Mouse (Mus musculus) midbrain, embryonic 12.5 days (tissue): ENCODE results near the gene Eif4g3. TPM values are rescaled to one million over a fixed set of nuclear protein-coding genes. Genes with fewer than 3 reads are reported as not detected.

ENCODE experiments used
- ATAC-seq: fragments of 200-750 bp; cut with Nextera tagmentation; 2 replicates; pipeline ENCODE4 v1.8.0; 2017; ENCODE audit warnings: low read depth, moderate TSS enrichment, moderate library complexity; ENCODE audit not compliant: low FRiP score
- H3K27ac ChIP-seq: fragments of 300-500 bp; sonication (generic); replicated peaks from 2 replicates; pipeline ENCODE4 v1.5.1; 2016; ENCODE audit warnings: mild to moderate bottlenecking
- H3K27me3 ChIP-seq: fragments of 300-500 bp; sonication (generic); 2 replicates; pipeline ENCODE4 v1.6.1; 2016; ENCODE audit warnings: mild to moderate bottlenecking
- H3K36me3 ChIP-seq: fragments of 300-500 bp; sonication (generic); 2 replicates; pipeline ENCODE4 v1.6.1; 2016
- H3K4me1 ChIP-seq: fragments of 300-500 bp; sonication (generic); 2 replicates; pipeline ENCODE4 v1.6.1; 2016
- H3K4me2 ChIP-seq: fragments of 300-500 bp; sonication (generic); replicated peaks from 2 replicates; pipeline ENCODE4 v1.6.1; 2016; ENCODE audit warnings: mild to moderate bottlenecking, moderate library complexity
- H3K4me3 ChIP-seq: fragments of 300-500 bp; sonication (generic); 2 replicates; pipeline ENCODE4 v1.5.1; 2016; ENCODE audit warnings: mild to moderate bottlenecking
- H3K9ac ChIP-seq: fragments of 300-500 bp; sonication (generic); replicated peaks from 2 replicates; pipeline ENCODE4 v1.6.1; 2016; ENCODE audit warnings: mild to moderate bottlenecking, moderate library complexity
- H3K9me3 ChIP-seq: fragments of 300-500 bp; sonication (generic); 2 replicates; pipeline ENCODE4 v1.6.1; 2016; ENCODE audit warnings: mild to moderate bottlenecking
- WGBS: fragments of 180-500 bp; shearing (Covaris S2); methylation state at CpG from one replicate; pipeline ENCODE4 v1.1.7; 2016; 5-methylcytosine and 5-hydroxymethylcytosine counted together
- polyA plus RNA-seq: library from polyadenylated mRNA; unstranded; fragments of >200 nt; fragmentation: Nextera tagmentation; extraction: Ambion mirVana; gene quantifications from 2 replicates; pipeline ENCODE4 v1.2.1, GENCODE M21; 2016

Eif4g3 gene
- polyA plus RNA-seq, 1 experiment from 2014 or later, result 61.6 TPM

DNA sequence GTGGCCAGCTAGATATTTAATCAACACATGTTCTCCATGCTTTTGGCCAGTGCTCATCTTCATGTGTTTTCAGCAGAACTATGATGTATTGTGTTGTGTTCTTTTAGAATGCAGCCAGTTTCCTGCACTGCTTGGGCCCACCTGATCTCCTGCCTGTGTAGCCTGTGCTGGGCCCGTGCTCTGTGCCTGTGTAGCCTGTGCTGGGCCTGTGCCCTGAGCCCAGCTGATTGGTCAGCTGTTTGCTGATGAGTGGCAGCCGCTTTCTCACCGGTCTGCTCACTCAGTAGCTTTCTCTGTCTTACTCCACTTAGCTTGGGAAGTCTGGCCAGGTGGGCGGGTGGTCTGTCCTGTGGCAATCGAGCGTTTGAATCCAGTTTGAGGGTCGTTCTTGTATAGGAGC lies 107.6 kb downstream of the Eif4g3 start:
- H3K4me1 ChIP-seq, result no peaks in the 10 kb centered on the region
- H3K27ac ChIP-seq, result no peak overlapping the region
- ATAC-seq, result no peak
- 95% methylated on average over 7 of the region's 7 CpGs for WGBS
- peaks cover 66% of the 10 kb centered on the region for H3K36me3 ChIP-seq
- H3K9me3 ChIP-seq, result no peaks in the 10 kb centered on the region
- H3K9ac ChIP-seq, result no peak overlapping the region
- no peak overlapping the region for H3K4me2 ChIP-seq
- no peaks in the 10 kb centered on the region for H3K27me3 ChIP-seq
- no peak overlapping the region for H3K4me3 ChIP-seq

- H3K36me3 ChIP-seq, result peaks cover 76% of the 10 kb centered on the region
- no peaks in the 10 kb centered on the region for H3K9me3 ChIP-seq
- no peaks in the 10 kb centered on the region for H3K4me1 ChIP-seq
- no peaks in the 10 kb centered on the region for H3K27me3 ChIP-seq
- H3K9ac ChIP-seq, result no peak overlapping the region
- no peak for ATAC-seq
- no peak overlapping the region for H3K27ac ChIP-seq
- WGBS, result 80% methylated on average over 10 of the region's 10 CpGs
- no peak overlapping the region for H3K4me2 ChIP-seq
- no peak overlapping the region for H3K4me3 ChIP-seq
These were observed 109.0 kb downstream of the Eif4g3 start for GRCm38 (mm10) chr4:138101795-138102194.

GRCm38 (mm10) chr4:138102413-138102812 lies 109.6 kb downstream of the Eif4g3 start:
- Histone ChIP-seq H3K4me2 (no peak overlapping the region), H3K4me3 (no peak overlapping the region), H3K9ac (no peak overlapping the region), H3K4me1 (no peaks in the 10 kb centered on the region), H3K27me3 (no peaks in the 10 kb centered on the region), H3K9me3 (no peaks in the 10 kb centered on the region), H3K36me3 (peaks cover 73% of the 10 kb centered on the region), H3K27ac (no peak overlapping the region)
- ATAC-seq, result no peak
- 88% methylated on average over 3 of the region's 3 CpGs for WGBS

DNA sequence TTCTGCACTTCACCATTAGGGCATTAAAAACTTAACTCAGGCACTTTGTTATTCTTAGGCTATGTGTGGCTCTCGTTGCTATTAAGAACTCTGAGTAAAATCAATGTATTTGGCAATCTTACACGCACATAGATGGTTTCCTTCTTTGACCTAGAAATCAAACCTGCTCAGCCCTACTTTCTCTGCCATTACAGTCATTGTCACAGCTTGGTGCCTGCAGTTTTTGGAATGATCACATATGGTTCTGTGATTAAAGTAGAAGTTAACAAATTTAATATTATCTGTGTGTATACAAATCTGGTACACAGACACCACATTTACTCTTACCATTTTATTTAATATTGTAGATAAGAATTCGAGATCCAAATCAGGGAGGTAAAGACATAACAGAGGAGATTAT lies 112.1 kb downstream of the Eif4g3 start:
- Histone ChIP-seq H3K4me1 (no peaks in the 10 kb centered on the region), H3K36me3 (peaks cover 82% of the 10 kb centered on the region), H3K9me3 (no peaks in the 10 kb centered on the region), H3K27me3 (no peaks in the 10 kb centered on the region), H3K4me3 (no peak overlapping the region), H3K9ac (no peak overlapping the region), H3K4me2 (no peak overlapping the region), H3K27ac (no peak overlapping the region)
- 93% methylated on average over 3 of the region's 3 CpGs for WGBS
- ATAC-seq, result no peak

DNA sequence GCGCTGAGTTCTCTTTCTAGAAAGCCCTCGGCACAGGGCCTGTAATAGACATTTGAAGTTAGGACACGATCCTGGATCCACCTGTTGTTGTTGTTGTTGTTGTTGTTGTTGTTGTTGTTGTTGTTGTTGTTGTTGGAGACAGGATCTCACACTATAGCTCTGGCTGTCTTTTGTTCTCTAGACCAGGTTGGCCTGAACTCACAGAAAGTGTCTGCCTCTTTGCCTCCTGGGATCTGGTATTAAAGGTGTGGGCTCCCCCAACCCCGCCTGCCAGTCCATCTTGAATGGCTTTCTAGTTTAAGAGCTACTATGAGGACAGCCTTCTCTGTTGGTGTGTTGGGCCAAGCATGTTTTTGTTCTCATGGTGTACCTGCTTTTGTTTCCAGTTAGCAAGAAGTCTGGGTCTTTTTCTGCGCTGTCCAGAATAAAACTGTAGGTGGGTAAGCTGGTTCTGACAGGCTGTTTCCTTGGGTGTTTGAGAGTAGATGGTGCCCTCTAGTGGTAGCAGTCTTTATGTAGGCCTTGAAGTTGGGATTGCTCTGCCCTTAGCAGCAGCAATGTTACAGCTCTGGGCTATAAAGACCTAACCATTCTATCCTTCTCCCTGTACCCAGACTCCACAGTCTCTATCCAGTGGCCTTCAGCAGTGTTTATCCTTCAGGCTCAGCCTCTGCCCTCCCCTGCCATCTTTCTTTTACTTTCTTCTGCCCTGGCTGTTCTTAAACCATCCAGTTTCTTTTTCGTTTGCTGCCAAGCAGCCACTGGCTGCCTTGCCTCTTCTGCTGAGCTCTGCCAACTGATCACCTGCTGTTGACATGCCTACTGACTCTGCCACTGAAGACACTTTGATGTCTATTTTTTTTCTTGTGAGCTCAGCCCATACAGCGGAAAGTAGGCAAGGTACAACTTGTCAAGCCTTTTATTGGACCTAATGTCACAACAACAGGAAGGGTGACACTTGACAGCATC lies 114.9 kb downstream of the Eif4g3 start:
- 91% methylated on average over 7 of the region's 7 CpGs for WGBS
- Histone ChIP-seq H3K36me3 (peaks cover 76% of the 10 kb centered on the region), H3K27me3 (no peaks in the 10 kb centered on the region), H3K4me1 (no peaks in the 10 kb centered on the region), H3K4me3 (no peak overlapping the region), H3K4me2 (no peak overlapping the region), H3K27ac (no peak overlapping the region), H3K9me3 (no peaks in the 10 kb centered on the region), H3K9ac (no peak overlapping the region)
- no peak for ATAC-seq

DNA sequence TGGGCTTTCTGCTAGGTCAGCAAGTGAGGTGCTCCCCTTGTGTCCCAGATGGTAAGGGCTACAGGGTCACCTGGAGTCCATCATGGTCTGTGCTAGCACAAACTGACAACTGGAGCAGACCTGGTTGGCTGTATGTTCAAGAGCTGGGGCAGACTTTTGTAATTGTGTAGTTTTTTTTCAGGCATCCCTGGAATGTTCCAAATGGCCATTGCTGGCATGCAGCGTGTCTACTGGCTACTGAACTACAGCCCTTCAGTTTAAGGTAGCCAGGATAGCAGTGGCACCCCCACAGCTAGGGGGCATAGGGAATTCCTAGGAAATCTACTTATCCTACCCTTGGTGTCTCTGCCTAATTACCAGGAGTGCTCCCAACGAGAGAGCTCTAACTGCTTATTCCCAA lies 115.7 kb downstream of the Eif4g3 start:
- peaks cover 71% of the 10 kb centered on the region for H3K36me3 ChIP-seq
- ATAC-seq, result no peak
- WGBS, result 82% methylated on average over 2 of the region's 2 CpGs
- H3K4me2 ChIP-seq, result no peak overlapping the region
- no peaks in the 10 kb centered on the region for H3K4me1 ChIP-seq
- no peaks in the 10 kb centered on the region for H3K27me3 ChIP-seq
- H3K9ac ChIP-seq, result no peak overlapping the region
- H3K4me3 ChIP-seq, result no peak overlapping the region
- H3K9me3 ChIP-seq, result no peaks in the 10 kb centered on the region
- H3K27ac ChIP-seq, result no peak overlapping the region

DNA sequence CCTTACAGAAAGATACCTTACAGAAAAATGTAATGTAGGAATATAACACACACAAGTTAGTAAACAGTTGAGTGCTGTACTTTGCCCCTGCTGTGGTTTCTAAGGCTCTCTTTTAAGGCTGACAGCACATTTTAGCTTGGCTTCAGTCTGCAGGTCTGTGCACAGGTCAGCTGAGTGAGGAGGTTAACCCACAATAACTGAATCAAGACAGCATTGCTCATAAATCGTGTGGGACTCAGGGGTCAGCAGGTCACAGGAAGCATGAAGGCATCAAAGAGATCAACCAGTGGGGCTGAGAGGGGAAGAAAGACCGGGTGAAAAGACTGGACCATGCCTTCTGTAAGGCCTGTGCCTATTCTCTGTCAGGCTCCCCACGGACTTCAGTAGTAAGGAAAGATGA lies 116.5 kb downstream of the Eif4g3 start:
- Histone ChIP-seq H3K9ac (no peak overlapping the region), H3K36me3 (peaks cover 68% of the 10 kb centered on the region)

GRCm38 (mm10) chr4:138111858-138112257 lies 119.0 kb downstream of the Eif4g3 start:
- Histone ChIP-seq H3K9ac (no peak overlapping the region), H3K4me3 (no peak overlapping the region), H3K9me3 (no peaks in the 10 kb centered on the region), H3K4me1 (no peaks in the 10 kb centered on the region), H3K27ac (no peak overlapping the region), H3K27me3 (no peaks in the 10 kb centered on the region), H3K36me3 (peaks cover 62% of the 10 kb centered on the region), H3K4me2 (no peak overlapping the region)
- WGBS, result 84% methylated on average over 5 of the region's 5 CpGs
- no peak for ATAC-seq

More for the DNA sequence above, 116.5 kb downstream of the Eif4g3 start:
- H3K9me3 ChIP-seq, result no peaks in the 10 kb centered on the region
- no peaks in the 10 kb centered on the region for H3K27me3 ChIP-seq
- WGBS, result 42% methylated on average over 3 of the region's 3 CpGs
- no peak for ATAC-seq
- H3K4me1 ChIP-seq, result no peaks in the 10 kb centered on the region
- H3K4me2 ChIP-seq, result no peak overlapping the region
- no peak overlapping the region for H3K27ac ChIP-seq
- H3K4me3 ChIP-seq, result no peak overlapping the region

GRCm38 (mm10) chr4:138119740-138120139 lies 126.9 kb downstream of the Eif4g3 start:
- Histone ChIP-seq H3K4me3 (no peak overlapping the region), H3K9me3 (no peaks in the 10 kb centered on the region), H3K36me3 (peaks cover 43% of the 10 kb centered on the region), H3K27me3 (no peaks in the 10 kb centered on the region), H3K27ac (no peak overlapping the region), H3K9ac (no peak overlapping the region), H3K4me1 (0 out of 2 replicates have a peak, but pooled peaks cover 4% of the 10 kb centered on the region), H3K4me2 (no peak overlapping the region)
- ATAC-seq, result no peak
- WGBS, result 56% methylated on average over 10 of the region's 10 CpGs

DNA sequence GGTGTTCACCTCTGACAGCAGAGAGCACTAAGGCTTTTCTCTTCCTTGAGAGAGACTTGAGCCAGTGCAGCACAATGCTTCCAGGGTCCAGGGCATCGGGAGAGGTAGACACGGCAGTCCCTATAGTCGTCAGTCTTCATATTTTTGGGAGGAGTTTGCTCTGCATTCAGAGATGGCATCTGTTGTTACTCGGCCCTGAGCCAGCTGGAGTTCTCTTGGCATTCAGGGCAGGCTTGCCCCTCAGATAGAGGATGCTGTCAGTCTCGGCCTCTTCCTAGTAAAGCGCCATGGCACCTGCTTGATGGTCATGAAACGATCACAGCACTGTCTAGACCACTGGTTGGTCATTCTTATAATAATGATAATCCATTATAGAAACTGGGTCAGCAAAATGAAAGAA lies 131.2 kb downstream of the Eif4g3 start:
- Histone ChIP-seq H3K27me3 (no peaks in the 10 kb centered on the region), H3K27ac (no peak overlapping the region), H3K9me3 (no peaks in the 10 kb centered on the region), H3K4me1 (0 out of 2 replicates have a peak, but pooled peaks cover 4% of the 10 kb centered on the region), H3K9ac (no peak overlapping the region), H3K4me2 (no peak overlapping the region), H3K36me3 (peaks cover 52% of the 10 kb centered on the region), H3K4me3 (no peak overlapping the region)
- WGBS, result 93% methylated on average over 7 of the region's 7 CpGs
- no peak for ATAC-seq

DNA sequence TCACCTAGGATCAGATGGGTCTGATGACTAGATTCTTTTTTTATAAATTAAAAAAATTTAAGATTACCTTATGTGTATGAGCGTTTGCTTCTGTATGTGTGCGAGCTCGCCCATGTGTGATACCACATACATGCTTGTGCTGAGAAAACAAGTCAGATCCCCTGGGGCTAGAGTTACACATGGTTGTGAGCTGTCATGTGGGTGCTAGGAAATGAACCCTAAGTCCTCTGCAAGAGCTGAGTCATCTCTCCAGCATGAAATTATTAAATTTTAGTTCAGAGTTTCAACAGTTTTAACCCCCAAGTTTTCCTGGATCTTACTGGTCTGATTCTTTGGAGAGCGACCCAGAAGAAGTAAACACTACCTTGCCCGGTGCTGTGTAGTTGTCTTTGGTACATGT lies 134.5 kb downstream of the Eif4g3 start:
- no peak for ATAC-seq
- Histone ChIP-seq H3K36me3 (peaks cover 42% of the 10 kb centered on the region), H3K4me2 (no peak overlapping the region), H3K9me3 (no peaks in the 10 kb centered on the region), H3K27ac (no peak overlapping the region), H3K4me3 (no peak overlapping the region), H3K4me1 (peaks cover 8% of the 10 kb centered on the region), H3K9ac (no peak overlapping the region), H3K27me3 (no peaks in the 10 kb centered on the region)
- WGBS, result 98% methylated on average over 5 of the region's 5 CpGs

DNA sequence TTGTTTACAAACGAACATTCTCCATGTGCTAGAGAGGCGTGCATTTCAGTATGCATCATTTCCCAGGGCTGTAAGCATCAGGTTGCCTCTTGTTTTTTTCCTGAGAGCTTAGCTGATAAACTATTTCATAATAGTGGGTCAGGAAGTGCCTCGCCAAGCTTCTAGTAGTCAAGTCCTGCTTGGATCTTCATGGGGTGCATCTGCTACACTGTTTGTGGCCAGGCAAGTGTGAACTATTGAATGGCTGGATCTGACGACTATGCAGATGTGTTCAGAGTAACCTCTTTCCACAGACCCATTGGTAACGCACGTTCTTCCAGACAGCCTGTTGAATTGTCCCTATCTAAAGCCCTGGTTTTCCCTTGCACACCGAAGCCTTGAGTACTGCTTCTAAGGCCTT lies 135.0 kb downstream of the Eif4g3 start:
- Histone ChIP-seq H3K4me2 (no peak overlapping the region), H3K9me3 (no peaks in the 10 kb centered on the region), H3K4me3 (no peak overlapping the region), H3K9ac (no peak overlapping the region), H3K4me1 (peaks cover 8% of the 10 kb centered on the region), H3K36me3 (peaks cover 45% of the 10 kb centered on the region), H3K27me3 (no peaks in the 10 kb centered on the region), H3K27ac (no peak overlapping the region)
- WGBS, result 91% methylated on average over 7 of the region's 7 CpGs
- ATAC-seq, result no peak
